Mouse (Mus musculus) T-cell, adult 2 months (primary cell): ENCODE measurements around the gene Hoxa3.

ENCODE experiments used
- DNase-seq: peaks from one replicate; pipeline ENCODE4 v3.0.0; 2022; ENCODE audit warnings: low spot score

The Hoxa3 gene

DNA sequence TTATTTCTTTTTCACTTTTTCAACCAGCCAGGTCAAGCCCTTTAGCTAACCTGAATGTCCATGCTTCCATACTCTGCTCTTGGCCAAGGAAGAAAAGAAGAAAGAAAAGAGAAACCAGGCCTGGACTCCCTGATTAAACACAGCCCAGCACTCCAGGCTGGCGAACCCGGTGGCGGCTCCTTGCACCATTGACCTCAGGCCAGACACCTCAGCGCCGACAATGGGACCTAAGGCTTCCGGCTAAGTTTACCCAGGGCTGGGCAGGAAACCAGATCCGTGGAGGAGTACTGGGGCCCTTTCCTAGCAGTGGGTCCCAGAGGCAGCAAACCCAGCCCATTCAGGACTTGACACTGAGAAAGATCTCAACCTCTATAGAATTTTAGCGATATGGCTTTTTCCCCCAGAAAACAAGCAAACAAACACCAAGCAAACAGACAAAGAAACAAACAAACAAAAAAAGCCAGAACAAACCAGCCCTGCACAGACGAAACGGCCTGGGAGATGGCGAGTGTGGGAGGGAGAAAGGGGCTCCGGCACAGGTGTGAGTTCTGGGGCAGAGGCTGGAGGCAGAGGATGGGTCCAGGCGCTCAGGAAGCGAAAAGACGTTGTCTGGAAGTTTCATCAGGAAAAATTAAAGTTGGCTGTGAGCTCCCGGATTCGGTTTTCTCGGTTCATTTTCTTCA is 18.9 kb upstream of the Hoxa3 start:
- DNase-seq, result no peak

DNA sequence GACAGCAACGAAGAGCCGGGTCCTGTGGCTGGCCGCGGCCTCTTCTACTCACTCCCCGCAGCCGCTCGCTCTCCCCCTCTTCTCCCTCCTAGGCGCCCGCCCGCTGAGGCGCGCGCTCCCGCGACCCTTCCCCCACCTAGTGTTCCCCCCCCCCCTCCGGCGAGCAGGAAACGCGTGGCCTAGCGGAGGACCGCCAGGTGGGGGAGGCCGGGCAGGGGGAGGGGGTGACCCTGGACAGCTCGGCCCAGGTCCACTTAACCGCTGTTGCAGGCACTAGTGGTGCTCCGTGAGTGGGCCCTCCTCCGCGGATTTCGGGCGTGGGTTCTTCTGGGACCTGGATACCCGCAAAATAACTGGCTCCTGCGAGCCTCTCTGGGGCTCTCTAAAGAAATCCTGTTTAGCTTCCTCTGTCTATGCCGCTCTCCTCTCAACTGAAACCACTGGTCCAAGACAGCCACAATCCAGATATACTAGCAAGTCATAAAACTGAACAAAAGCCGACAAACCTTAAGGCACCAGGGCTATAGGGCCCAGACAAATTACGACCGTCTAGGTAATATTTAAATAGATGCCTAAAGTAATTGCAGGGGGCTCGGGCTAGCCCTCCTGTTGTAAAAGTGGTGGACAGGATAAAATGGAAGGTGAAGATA is 17.5 kb upstream of the Hoxa3 start, which contains the start of gene Hoxa9:
TSS of gene Hoxa9 (minus strand) at position 574 of the 650 bp plus-strand sequence.
- no peak for DNase-seq

DNA sequence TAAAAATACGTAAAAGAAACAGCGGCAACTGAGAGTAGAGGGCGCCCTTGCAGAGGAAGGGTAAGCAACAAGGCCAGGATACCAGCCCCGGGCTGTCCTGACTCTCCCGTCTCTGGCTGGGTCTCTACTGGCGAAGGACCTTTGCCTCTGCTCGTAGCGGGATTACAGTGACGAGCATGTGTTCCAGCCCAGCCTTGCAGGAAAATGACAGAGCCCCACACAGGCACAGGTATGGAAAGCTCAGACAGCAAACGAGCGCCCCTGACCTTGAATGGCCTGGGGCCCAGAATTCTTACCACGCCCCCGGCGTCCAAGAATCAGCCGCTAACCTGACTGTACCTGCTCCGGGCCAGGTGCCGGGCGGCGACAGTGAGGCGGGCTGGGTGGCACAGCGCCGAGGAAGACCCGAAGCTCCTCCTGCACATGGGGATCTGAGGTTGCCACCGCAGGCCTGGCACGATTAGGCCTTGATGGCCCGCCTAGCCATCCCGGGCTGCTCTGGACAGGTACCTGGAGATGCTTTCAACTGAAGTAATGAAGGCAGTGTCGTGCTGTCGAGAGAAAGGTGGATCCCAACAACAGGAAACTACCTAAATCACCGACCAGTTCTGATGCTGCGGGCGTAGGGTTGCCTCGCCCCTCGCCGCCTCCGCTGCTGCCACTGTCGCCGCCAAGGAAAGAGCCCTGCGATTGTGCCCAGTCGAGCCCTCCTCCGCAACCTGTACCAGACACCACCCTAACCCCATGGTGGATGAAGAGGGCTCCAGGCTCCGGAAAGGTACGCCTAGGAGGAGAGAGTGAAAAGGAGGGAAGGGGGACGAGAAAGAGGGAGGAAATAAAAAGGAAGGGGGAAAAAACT is 16.7 kb upstream of the Hoxa3 start:
- no peak for DNase-seq

DNA sequence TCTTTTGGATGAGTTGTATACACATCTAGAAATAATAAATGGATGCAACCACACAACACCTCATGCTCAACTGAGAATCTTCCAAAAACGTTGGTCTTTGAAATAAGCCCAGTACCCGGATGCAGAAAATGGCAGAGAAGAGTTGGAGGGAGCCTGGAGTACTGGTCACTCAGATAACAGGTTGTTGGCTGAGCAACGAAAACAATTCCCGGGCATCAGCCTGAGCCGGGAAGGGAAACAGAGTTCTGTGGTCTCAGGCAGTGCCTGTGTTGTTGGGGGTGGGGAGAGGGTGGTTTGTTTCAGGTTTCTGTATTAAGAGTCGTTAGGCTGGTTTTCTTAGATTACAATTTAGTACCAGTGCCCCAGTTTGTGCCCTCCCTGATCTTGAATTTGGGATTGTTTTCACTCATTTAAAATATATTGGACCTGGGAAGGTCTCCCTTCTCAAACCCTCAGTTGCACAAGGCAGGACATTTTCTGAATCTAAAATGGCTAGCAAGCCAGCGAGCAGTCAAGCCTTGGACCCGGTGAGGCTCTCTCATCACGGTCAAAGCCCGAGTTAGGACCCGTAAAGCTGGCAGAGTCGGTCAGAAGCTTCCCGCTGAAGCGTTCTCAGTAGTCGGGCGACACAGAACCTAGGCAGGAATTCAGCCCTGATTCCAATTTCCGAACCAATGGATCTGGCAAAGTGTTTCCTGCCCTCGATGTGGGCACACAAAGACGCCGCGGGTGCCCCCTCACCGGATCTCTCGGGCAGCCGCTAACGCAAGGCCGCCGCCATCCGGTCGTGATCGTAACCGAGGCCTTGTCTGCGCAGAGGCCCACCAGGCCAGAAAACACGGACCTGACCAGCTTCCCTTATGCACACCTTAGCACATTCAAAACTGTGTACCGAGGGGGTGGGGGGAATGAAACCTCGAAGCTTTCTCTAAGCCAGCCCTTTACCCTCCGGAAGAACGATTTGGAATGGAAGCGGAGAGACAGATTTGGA is 15.6 kb upstream of the Hoxa3 start:
- DNase-seq, result no peak

DNA sequence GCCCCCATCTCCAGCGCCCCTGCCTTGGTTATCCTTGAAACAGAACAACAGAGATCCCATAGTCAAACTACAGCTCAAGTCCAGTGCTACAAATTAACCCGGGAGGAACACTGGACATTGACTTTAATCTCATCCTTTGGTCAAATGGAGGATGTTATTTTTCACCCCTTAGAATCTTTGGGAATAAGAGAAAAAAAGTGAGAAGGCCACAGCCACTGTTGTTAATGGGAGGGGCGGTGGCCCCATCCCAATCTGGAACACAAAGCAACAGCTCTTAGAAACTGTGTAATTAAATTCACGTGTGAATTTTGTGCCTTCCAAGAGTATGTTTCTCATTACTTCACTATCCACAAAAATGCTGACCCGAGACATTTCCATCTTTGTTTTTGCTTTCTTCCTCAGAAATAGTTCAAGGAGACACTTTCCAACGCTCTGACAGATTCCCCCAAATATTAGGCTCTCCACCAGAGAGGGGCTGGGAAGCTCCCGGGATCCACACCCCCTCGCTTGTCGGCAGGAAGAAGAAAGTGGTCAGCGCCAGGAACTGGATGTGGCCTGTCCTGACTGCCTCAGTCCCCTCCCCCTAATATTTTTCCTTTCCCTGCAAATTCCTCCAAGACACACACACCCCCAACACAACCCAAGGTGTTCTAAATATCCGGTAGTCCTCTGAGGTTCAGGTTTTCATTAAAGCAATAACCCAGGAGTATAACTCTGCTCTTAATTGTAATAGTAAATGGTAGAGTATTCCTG is 14.5 kb upstream of the Hoxa3 start:
- no peak for DNase-seq

DNA sequence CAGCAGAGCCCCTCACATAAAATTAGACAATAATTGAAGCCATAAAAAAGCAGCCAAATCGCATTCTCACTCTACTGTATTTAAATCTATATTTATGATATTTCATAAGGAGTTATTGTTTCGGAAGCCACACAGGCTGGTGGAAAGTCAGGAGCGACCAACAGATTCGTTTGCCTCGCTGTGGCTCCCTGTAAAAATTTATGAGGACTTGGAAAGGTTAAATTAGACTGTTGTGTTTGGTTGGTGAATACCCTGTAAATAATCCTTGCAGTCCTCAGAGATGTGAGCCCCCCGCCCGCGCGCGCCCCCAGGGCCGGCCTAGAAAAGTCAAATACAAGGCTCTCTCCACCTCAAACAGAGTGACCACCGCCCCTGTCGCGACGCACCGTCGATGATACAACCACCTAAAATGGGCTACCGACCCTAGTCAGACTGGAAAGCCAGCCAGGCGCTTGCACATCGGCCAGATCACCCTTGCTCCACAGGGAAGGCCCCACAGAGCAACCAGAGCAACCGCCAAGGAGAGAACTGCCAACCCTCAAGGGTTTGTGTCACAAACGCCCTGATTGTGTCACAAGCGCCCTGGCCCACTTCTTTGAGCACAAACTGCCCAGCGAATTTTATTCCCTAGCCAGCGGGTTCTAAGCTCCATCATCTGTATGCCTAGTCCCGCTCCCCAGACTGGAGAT is 13.6 kb upstream of the Hoxa3 start:
- DNase-seq, result no peak

DNA sequence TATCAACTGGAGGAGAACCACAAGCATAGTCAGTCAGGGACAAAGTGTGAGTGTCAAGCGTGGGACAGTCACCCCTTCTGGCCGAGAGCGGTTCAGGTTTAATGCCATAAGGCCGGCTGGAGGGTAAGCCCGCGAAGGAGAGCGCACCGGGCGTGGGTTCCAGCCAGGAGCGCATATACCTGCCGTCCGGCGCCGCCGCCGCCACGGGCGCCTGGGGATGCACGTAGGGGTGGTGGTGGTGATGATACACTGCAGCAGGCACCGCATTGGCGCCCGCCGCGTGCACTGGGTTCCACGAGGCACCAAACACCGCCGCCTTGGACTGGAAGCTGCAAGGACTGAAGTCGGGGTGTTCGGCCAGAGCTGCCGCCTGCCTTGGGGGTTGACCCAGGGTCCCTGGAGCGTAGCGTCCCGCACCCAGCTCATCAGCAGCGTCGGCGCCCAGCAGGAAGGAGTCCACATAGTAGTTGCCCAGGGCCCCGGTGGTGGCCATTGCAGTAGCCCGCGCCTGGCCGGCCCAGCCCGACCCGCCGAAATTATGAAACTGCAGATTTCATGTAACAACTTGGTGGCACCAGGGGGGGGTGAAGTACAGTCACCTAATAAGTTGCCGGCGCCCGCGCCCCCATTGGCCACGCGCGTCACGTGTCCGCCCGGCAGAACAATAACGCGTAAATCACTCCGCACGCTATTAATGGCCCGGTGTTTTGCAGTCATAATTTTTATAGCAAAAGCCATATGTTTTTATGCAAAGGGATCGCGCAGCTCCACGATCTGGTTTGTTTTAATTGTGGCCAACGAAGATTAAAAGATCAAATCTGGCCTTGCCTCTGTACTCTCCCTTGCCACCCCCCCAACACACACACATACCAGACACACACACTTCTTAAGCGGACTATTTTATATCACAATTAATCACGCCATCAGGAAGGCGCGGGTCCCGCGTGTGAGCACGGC is 12.8 kb upstream of the Hoxa3 start:
- DNase-seq, result no peak

DNA sequence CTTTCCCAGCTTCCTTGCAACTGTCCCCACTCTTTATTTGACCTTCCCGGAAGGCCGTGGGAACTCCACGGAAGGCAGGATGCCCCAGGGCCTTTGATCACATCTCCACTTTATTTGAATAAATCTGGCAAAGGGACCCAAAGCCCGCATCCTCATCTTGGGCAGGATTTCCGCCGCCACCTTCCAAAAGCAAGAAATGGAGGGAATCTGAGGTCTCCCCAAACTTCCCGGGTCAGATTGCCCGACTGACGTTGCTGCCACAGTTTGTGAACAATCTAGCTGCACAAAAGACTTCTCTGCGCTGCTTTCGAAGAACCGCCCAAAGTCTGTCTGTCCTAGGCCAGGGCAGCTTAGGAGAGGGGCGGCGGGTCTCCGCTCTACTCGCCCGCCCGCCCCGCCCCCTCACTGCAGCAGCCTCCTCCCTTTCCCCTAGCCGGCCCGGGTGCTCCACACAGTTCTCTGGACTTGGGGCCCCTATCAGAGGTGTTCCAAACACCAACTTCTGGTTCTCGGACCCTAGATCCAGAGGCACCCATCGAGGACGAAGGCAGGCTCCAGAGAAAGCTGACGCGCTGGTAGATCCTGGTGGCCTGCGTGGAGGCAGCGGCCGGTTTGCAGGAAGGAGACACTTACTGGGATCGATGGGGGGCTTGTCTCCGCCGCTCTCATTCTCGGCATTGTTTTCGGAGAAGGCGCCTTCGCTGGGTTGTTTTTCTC is 11.9 kb upstream of the Hoxa3 start:
- DNase-seq, result no peak

DNA sequence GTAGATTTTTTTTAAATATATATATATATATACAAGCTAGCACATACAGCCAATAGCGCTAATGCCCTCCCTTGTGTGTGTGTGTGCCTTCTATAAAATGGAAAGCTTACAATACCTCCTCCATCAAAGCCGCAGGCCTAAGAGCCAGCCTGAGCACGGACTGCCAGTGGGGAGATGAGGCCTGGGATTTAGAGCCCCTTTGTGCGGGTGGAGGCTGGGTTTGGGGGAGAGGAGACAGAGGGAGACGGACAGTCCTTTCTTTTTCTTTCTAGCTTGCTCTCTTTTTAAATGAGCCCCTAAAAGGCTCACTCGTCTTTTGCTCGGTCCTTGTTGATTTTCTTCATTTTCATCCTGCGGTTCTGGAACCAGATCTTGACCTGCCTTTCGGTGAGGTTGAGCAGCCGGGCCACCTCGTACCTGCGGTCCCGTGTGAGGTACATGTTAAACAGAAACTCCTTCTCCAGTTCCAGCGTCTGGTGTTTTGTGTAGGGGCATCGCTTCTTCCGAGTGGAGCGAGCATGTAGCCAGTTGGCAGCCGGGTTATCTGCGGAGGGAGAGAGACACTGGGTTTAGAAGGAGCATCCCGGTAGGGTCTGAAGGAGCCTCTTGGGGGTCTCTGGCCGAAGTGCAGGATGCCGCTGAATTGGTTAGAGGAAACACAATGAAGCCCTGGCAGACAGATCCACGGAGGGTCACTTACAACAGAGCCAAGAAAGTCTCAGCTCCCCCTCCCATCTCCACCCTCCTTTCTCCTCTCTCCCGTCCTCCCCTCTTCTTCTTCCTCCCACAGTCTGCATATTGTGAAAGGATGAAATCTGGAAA is 11.0 kb upstream of the Hoxa3 start:
- DNase-seq, result no peak

DNA sequence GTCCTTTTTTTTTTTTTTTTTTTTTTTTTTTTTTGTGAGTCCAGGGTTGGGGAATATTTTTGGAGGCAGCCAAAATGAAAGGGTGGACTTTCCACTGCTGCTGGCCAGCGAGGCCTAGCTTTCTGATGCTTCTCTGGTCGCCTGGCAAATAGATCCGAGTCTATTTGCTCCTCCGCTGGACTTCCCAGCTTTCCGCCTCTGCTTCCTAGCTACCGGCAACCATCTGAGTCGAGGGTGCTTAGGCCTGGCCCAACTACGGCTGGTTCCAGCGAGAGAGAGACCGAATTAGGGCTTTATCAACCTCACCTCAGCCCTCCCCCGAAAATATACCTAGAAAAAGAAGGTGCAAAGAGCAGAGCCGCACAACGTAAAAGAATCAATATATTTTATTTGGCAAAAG is 9.6 kb upstream of the Hoxa3 start:
- no peak for DNase-seq

DNA sequence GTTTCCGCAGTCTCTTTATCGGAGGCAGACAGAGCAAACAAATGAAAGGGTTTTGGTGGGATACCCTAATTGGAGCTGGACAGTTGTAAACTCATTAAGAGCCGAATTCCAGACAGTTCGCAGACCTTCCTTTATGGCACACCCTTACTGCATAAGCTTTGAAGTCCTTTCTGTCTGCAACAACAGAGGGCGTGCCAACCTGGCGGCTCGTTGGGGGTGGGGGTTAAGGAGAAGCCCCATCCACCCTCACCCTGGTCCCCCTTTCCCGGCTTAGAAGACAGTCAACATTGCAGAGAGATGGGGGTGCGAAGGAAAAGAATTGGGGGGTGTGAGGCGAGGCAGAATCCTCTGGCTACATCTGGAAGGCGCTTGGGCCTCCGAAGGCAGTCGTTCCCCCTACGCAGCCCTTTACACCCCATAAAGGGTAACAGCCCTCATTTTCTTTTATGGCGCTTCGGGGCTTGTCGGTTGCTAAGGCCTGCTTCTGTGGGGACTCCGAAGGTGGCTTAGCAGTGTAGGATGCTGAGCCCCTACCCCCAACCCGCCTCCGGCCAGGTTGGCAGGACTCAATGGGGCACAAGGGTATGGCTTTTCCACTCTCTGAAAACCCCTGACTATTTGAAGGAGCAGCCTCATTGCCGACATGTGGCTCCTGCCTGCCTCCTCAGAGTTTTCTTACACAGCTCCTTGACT is 9.0 kb upstream of the Hoxa3 start:
- DNase-seq, result no peak

DNA sequence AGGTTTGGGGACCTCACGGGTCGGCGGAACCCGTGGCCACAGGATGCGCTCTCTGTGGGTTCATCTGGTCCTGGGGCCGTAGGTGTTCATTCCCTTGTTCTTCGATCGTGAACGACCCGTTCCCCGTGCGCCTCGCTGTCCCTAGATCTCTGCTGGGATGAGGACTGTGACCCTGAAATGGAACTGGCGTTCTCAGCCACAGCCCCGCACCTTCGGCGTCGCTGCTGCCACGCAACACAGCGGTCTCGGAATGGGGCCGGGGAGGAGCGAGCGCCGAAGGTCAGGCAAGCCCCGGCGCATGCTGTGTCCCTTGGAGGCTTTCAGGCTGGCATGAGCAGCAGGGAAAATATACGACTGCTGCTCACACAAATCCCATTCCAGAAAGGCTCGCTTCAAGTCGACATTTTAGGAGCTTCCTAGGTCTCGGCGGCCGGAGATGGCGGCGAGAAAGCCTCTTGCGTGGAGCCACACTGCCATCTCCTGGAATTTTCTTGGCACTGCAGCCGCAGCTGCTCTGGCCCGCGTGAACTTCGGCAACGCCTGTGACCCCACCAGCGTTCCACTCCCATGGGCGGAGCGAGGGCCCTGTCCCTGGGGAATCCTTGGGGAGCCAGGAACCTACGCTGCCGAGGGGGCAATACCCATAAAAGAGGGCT is 8.3 kb upstream of the Hoxa3 start, which contains the start of gene Hoxa7:
TSS of gene Hoxa7 (minus strand) at position 518 of the 656 bp plus-strand sequence.
- DNase-seq, result peak; percentile 78

DNA sequence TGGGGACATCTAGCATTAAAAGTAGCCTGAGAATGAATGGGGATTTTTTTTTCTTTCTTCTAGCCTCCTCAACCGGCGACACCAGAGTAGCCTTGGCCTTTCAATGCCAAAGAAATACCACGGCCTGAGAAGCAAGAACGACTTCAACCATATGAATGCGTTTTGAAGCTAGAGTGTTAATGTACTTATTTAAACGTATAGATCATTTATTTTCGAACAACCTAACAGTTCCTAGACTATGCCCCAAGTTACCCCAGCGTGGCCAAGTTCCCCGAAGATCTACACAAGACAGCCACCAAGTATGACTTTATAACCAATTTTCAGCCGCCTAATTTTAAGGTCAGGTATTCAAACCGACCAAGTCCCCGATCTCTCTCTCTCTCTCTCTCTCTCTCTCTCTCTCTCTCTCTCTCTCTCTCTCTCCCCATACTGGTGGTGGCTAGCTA is 7.8 kb upstream of the Hoxa3 start:
- DNase-seq, result no peak

DNA sequence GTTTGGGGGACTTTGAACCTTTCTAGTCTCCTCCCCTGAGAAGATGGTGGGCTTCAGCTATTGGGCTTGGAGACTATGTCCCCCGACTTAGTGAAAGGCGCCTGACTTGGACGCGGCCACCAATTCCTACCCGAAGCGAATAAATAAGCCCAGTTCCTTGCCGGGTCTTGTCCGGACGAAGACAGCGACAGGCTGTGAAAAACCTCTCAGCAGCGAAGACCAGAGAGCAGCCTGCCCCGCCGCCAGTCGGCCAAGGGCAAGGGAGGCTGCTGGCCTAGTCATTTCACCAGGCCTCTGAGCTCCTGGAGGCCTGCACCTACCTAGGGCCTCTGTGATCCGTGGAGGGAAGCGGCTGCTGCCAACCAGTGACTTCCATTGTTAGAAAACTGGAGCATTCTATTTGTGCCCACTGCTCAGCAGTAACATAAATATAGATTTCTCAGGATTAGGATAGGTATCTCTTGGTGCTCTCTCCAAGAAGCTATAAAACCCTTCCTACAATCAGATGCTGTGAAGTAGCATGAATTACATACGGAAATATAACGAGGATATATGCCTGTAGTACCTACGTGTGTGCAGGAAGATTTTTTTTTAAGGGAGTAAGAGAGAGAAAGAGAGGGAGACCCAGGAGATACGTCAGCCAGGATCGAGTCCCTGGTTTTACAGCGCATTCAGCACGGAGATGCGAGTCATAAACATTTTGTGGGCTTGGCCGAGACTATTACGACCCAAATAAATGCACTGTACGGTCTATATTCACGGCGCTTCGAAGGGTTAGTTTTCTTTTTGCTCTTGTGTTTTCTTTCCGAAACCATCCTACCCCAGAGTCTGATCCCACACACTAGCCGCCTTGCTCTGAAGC is 7.1 kb upstream of the Hoxa3 start:
- DNase-seq, result no peak

DNA sequence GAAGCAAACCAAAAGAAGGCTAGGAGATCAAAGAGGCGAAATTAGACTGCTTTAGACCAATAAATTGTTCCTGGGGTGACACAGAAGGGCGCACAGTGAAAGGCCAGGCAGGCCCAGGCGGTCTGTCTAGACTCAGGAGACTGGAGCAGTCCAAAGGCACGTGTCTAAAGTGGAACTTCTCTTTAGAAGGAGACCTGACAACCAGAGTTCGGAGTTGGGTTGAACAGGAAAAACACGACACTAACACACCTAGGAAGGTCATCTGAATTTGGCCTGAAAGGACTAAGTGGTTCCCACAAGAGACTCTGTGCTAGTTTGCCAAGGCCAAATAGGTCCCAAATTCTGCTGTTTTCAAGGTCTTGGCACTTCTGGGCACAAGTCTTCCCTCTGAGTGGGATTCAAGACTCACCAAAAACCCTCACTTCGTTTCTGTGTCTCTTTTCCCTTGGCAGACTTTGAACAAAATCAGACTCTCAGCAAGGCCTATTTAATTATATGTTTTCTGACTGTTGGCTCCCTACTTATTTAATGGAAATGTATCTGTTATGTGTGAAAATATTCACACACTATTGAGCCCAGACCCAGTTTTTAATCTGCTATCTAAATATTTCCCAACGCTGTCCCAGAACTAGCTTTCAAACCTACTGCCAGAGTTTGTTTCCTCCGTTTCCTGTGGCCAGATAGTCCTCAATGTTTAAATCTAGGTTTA is 6.3 kb upstream of the Hoxa3 start:
- DNase-seq, result no peak
